Mouse (Mus musculus): Measurements from ENCODE around the gene 1700025G04Rik. TPM values are rescaled to one million over a fixed set of nuclear protein-coding genes. Genes with fewer than 3 reads are reported as not detected.
"Not testable (repeated sequence)": the region's sequence is repeated elsewhere in the genome, so short reads cannot be mapped to it uniquely, and the experiment has no call there.

1700025G04Rik gene
- total RNA-seq, 2 experiments from 2014 or later: 56.4 to 60.5 TPM

DNA sequence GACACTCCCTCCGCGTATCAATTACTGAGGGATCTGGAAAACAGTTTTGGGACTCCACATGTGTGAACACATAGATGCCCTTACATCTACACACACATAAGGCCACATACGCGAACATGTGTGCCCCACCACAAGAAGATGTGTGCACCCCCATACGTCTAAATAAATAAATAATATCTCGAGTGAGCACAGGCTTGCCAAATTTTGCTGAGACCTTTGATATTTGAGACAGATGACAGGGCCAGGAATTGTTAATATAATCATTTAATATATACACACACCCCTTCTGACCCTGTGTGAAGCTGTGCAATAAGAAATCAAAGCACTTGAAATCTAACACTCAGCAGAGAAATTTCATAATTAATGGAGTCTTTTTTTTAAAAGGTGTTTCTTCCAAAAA lies 225.6 kb downstream of the 1700025G04Rik start:
- intact Hi-C loops (cut with DNase I): loop anchor here (5.0 kb wide), 1 partner anchor 298 kb away; no protein-coding TSS in a partner anchor

DNA sequence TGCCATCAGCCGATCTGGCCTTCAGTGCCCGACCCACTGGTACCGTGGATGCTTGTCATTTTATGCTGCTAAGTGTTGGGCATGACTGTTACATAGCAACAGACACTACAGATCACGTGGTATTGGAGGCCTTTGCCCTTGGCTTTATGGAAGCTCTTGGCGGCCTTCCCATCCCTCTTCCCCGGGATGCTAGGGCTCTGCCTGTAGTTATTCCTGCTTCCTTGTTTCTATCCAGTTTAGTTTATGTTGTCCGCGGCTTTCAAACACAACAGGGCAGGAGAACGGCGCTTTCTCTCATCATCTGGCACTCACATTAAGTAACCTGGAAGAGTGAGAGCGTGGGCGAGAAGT lies 226.2 kb downstream of the 1700025G04Rik start:
- peak; percentile 62 to 65 for DNase-seq
- intact Hi-C loops (cut with DNase I): loop anchor here (5.0 kb wide), 1 partner anchor 299 kb away; no protein-coding TSS in a partner anchor

More for the DNA sequence above, 225.6 kb downstream of the 1700025G04Rik start:
- DNase-seq: no peak

GRCm38 (mm10) chr1:151863135-151863796 lies 226.7 kb downstream of the 1700025G04Rik start:
- DNase-seq: peak in 1 of 2 experiments; percentile 21
- intact Hi-C loops (cut with DNase I): loop anchor here (5.0 kb wide), 1 partner anchor 299 kb away; no protein-coding TSS in a partner anchor

DNA sequence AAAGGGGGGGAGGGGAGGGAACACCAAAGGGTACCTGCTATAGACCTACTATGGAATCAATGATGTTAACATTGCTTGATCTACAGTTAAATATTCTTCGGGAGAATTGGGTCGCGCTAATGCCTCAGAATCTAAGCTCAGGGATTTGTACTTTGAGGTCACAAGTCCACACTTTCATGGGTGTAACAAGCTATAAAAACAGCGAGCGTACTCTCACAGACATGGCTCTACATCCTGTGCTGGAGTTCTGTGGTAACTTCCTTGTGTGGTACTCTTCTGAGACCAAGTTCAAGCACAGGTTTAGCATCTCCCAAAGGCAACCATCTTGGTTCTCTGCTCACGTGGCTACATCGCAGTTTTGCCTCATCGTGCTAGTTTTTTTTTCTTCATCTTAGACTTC lies 227.8 kb downstream of the 1700025G04Rik start:
- intact Hi-C loops (cut with DNase I): loop anchor here (5.0 kb wide), 1 partner anchor 300 kb away; no protein-coding TSS in a partner anchor

DNA sequence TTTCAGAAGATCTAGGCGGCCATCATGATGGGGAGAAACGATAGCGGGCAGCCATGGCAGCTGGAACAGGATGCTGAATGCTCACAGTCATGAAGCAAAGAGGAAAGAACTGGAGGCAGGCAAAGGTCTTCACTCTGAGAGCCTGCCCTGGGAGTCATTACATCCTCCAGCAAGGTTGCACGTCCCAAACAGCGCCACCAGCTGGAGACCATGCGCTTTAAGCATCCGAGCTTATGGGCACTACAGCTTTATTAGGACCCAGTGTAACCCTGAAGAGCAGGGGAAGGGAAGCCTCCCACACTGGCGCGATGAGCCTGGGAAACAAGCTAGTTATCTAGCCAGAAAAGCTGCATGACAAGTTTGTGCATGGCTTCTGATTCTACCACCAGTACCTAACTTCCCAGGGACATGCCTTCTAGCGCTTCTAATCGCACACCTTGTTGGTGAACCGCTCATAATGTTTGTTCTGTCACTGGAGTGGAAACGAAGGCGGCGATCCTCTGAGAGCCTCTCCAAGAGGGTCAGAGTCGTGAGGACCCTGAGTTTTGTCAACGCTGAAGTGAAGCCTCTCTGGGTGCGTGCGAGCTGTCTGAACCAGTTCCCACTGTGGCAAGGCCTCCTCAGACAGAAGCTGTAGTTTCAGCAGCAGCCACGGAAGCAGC lies 228.5 kb downstream of the 1700025G04Rik start:
- intact Hi-C loops (cut with DNase I): loop anchor here (5.0 kb wide), 1 partner anchor 301 kb away; no protein-coding TSS in a partner anchor
- DNase-seq: no peak

More for the DNA sequence above, 227.8 kb downstream of the 1700025G04Rik start:
- no peak for DNase-seq

DNA sequence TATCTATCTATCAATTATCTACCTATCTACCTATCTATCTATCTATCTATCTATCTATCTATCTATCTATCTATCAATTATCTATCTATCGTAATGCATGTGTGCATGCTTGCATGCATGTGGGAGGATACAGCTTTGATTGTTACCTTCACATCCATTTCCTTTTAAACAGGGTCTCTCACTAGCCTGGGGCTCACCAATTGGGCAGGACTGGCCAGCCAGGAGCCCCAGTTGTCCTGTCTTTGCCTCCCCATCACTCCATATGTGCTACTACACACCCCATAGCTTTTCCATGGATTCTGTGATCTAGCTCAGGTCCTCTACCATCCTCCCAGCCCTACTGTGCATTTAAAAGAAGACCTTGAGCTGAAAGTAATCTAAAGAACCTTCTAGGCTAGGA lies 231.5 kb downstream of the 1700025G04Rik start:
- intact Hi-C loops (cut with DNase I): no loop called here
- DNase-seq: no peak

DNA sequence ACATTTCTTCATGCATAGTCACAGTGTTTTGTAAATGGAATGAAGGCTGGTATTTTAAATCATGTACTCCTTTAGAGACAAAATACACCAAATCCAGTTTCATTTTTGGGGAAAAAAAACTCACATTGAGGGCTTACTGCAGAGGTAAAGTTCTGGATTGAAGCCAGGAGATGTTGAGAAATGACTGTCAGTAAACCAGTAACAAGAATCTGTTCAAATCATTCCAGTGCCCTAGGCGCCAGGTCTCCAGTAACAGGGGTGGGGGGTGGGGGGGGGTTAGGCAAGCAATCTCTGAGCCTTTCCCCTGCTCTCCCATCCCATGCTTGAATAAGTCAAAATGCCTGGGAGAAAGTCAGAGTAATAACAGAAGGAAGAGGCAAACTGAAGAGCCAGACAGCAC lies 234.4 kb downstream of the 1700025G04Rik start:
- intact Hi-C loops (cut with DNase I): no loop called here
- DNase-seq: no peak

DNA sequence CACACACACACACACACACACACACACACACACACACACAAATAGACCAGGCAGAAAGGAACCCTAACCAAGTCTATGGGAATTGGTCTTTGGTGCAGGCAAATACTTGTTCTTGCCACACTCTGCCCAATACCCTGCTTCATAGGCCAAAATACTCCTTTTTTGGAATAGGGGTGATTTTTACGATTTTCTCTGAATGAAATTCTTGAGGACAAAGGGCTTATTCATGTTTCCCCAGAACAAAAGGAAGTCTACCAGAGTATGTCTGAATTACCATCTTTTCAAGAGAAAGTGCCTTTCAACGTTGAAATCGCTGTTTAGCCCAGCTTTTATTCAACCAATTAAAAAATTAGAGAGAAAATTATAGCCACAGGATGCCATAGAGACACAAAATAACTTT lies 237.9 kb downstream of the 1700025G04Rik start:
- no peak for DNase-seq
- intact Hi-C loops (cut with DNase I): no loop called here

GRCm38 (mm10) chr1:151851051-151851848 lies 238.7 kb downstream of the 1700025G04Rik start:
- intact Hi-C loops (cut with DNase I): no loop called here
- DNase-seq: no peak

DNA sequence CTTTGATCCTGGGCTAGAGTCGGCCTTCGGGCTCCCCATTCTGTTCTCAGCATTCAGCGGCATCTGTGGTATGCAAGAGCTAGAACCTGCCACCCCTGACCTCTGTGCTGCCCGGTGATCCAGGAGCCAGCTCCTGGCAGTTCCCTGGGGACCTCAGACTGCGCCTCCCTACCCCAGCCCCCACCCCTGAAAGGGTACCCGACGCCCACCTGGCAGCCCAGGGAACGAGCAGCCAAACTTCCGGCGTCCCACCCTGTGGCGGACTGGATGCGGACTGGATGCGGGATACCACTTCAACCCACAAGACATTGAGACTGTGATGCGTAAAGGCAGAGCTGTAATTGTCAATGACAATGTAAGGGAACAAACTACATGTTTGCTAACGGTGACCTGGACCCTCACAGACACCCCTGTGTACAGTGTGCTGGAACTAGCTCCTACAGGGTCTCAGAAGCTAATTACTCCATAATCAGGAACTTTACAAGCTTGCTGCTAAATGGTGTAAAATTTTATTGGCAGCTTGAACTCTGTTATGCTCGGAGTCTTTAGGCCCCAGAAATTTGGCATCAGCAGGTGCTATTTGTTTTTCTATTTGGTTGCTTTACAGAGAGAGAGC lies 239.8 kb downstream of the 1700025G04Rik start:
- intact Hi-C loops (cut with DNase I): no loop called here
- no peak for DNase-seq

DNA sequence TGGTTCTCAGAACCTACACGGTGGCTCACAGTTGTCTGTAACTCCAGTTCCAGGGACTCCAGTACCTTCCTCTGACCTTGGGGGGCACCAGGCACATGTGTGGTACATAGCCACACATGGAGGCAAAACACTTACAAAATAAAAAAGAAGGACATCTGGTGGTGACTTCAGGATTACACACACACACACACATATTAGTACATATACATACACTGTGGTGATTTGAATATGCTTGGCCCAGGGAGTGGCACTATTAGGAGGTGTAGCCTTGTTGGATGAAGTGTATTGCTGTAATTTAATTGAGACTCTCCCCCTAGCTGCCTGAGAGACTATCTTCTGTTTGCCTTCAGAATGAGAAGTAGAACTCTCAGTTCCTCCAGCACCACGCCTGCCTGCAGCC lies 241.6 kb downstream of the 1700025G04Rik start:
- DNase-seq: no peak
- intact Hi-C loops (cut with DNase I): no loop called here

DNA sequence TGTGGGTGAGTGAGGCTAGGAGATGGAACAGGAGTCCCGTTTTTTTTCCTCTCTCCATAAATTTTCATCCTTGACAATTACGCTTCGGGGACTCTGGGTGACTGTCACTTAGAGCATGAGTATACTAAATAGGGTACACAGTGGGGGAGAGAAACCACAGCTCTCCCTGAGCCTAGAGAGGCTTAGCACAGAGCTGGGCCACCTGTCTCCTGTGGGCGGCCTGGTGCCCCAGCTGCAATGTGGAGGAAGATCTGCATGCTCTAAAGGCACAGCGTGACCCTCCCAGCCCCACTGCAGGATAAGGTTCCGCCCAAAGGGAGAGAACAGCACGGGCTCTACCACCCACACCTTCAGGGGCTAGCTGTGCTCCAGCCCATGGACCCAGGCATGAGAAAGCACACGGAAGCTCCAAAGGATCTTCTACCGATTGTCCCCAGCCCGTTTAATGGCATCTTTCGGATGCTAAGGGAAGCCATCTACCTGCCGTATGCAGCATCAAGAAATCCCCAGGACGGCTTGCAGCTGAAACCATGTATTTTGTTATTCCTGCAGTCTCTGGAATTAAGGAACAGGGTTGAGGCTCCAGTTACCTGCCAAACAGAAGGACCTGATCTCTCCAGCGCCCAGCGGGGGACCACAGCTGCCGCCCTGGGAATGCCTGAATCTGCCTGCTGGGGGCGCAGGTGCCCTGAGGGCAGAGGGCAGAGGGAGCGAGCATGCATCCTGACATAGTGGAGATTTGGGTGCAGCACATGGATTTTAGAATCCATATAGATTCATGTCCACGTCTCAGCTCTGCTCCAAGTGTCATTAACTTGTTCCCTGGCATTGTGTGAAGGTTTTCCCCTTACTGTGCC lies 243.8 kb downstream of the 1700025G04Rik start:
- intact Hi-C loops (cut with DNase I): no loop called here
- no peak for DNase-seq

GRCm38 (mm10) chr1:151845252-151845832 lies 244.6 kb downstream of the 1700025G04Rik start:
- intact Hi-C loops (cut with DNase I): no loop called here
- DNase-seq: no peak

GRCm38 (mm10) chr1:151840345-151840744 lies 249.6 kb downstream of the 1700025G04Rik start:
- intact Hi-C loops (cut with DNase I); DNase-seq: not testable (repeated sequence)

DNA sequence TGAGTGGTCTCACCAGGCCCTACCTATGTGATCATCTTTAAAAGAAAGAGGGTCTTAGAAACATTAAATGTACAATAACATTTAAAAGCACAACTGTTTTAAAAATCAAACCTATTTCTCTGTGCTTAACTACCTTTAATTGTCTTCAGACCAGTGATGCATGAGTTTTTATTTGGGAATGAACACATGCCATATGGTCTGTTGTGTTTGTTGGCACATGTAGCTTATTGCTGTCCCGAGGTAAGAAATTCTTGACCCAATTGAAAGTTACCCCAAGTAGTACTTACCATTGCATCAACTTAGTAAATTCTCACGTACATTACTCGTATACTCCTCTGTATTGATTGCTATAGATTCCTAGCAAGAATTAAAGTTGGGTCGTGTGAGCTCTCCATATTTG lies 254.7 kb downstream of the 1700025G04Rik start:
- intact Hi-C loops (cut with DNase I): no loop called here
- no peak for DNase-seq

DNA sequence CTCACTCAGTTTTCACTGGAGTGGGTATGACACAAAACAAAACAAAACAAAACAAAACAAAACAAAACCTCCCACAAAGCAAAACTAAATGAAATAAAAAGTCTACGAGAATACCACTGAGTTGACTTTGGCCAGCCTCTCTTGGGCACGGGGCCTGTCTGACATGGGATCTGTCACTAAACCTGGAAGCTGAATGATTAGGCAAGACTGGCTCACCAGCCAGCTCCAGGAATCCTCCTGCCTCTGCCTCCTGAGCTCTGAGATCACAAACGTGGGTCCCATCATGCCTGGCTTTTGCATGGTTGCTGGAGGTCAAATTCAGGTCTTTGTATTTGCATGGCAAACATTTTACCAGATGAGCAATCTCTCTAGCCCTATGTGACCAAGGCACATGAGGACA lies 258.1 kb downstream of the 1700025G04Rik start:
- no peak for DNase-seq
- intact Hi-C loops (cut with DNase I): no loop called here

DNA sequence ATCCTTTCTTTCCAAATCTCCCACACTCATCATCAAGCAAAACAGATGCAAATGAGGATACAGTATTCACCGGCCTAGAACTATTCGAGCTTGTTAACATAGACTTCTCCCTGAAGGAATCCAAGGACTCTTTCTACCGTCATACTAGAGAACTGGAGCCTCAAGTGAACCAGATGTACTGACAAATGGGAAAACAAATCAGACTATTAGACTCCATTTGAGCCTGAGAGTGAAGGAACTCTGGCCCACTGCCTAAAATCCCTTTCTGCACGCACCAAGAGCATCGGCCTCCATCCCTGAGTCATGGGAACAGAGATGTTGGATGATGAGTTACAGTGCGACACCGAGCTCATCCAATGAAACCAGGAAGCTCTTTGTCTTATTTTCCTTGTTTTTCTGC lies 264.9 kb downstream of the 1700025G04Rik start:
- DNase-seq: peak; percentile 19 to 20
- intact Hi-C loops (cut with DNase I): no loop called here

- DNase-seq: peak; percentile 78 to 89
- intact Hi-C loops (cut with DNase I): loop anchor here (1.0 to 5.0 kb wide), 3 partner anchors 470 to 692 kb away; no protein-coding TSS in a partner anchor
These were observed 269.5 kb downstream of the 1700025G04Rik start for GRCm38 (mm10) chr1:151820457-151820856.

DNA sequence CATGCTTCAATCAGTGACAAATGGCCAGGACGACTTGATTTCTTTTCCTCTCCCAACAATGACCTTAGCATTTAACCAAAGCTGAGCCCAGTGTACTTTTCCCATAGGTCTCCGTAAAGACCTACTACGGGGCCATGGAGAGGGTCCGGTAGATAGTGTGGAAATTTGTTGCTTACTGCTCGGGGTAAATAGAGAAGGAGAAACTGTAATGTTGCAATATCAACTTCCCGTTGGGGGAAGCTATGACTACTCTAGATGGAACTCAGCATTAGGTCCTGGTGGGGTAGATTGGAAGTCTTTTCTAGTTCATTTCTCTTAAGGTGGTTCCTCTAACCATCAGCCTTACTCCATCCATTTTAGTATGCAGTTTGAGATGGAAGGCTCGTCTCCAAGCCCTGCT lies 270.7 kb downstream of the 1700025G04Rik start:
- no peak for DNase-seq
- intact Hi-C loops (cut with DNase I): no loop called here

All from heart, postnatal 10 days (tissue).